Mouse (Mus musculus): Measurements from ENCODE around the gene Bptf. TPM values are rescaled to one million over a fixed set of nuclear protein-coding genes. Genes with fewer than 3 reads are reported as not detected.
"Not testable (repeated sequence)": the region's sequence is repeated elsewhere in the genome, so short reads cannot be mapped to it uniquely, and the experiment has no call there.

The Bptf gene
- polyA plus RNA-seq, 1 experiment from 2014 or later: 42.3 TPM

- peaks cover 53% of the 10 kb centered on the region for H3K36me3 ChIP-seq
These were observed 144.5 kb downstream of the Bptf start for GRCm38 (mm10) chr11:106987384-106987783.

DNA sequence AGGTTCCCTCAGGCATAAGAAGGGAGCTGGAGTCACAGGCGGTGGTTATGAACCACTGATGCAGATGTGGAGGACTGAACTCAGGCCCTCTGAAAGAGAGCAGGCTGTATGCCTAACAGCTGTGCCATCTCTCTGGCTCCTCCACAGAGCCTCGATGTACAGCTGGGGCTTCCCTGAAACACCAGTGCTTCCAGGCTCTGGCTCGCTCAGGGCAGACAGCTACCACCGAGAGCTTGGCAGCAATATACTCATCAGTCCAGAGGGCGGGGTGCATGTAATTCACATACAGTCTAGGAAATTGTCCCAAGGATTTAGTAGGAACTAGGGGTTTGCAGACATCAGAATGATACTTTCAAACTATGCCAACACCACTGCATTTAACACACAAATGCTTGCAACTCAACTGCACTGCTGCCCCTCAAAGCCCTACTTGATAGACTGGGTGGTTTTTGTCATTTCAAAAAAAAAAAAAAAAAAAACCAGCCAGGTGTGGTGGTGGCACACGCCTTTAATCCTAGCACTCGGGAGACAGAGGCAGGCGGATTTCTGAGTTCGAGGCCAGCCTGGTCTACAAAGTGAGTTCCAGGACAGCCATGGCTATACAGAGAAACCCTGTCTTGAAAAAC, 145.8 kb downstream of the Bptf start:
- 85% methylated on average over 9 of the region's 9 CpGs for WGBS
- not testable (repeated sequence) for H3K4me1 ChIP-seq; H3K27ac ChIP-seq; ATAC-seq (ENCODE audit: low FRiP score, low read depth); H3K4me2 ChIP-seq (replicated peaks); H3K9me3 ChIP-seq; H3K4me3 ChIP-seq; H3K27me3 ChIP-seq; H3K9ac ChIP-seq
- H3K36me3 ChIP-seq: peaks cover 44% of the 10 kb centered on the region

More at GRCm38 (mm10) chr11:106987384-106987783, 144.5 kb downstream of the Bptf start:
- Histone ChIP-seq H3K4me1 (no peaks in the 10 kb centered on the region), H3K4me2 (replicated peaks) (no peak overlapping the region), H3K4me3 (no peak overlapping the region), H3K27ac (no peak overlapping the region), H3K27me3 (no peaks in the 10 kb centered on the region), H3K9me3 (no peaks in the 10 kb centered on the region), H3K9ac (no peak overlapping the region)
- no peak for ATAC-seq (ENCODE audit: low FRiP score, low read depth)
- 86% methylated on average over 2 of the region's 2 CpGs for WGBS

Other genes starting within 250 kb of the Bptf start
- gene Smurf2, start 211.4 kb downstream of the Bptf start, polyA plus RNA-seq (2015; fragmentation: Nextera tagmentation; extraction: Ambion mirVana): 14.5 and 15.8 TPM in 2 replicates
- 376 and 389 TPM in 2 replicates for gene Kpna2, start 132.6 kb downstream of the Bptf start, polyA plus RNA-seq (2015; fragmentation: Nextera tagmentation; extraction: Ambion mirVana)
- 1.9 and 2.3 TPM in 2 replicates for gene 1810010H24Rik, start 106.4 kb downstream of the Bptf start, polyA plus RNA-seq (2015; fragmentation: Nextera tagmentation; extraction: Ambion mirVana)
- 64.1 and 65.9 TPM in 2 replicates for gene Nol11, start 57.3 kb upstream of the Bptf start, polyA plus RNA-seq (2015; fragmentation: Nextera tagmentation; extraction: Ambion mirVana)

Data from limb, embryonic 13.5 days (tissue).